Mouse (Mus musculus): ENCODE data around the gene Arhgap31.

The Arhgap31 gene

GRCm38 (mm10) chr16:38606509-38606908 lies 106.6 kb downstream of the Arhgap31 start:
- no peak for DNase-seq (ENCODE audit: low read depth, low spot score)

- DNase-seq (ENCODE audit: low read depth, low spot score): peak; percentile 85
Measured at GRCm38 (mm10) chr16:38602989-38603804, 109.9 kb downstream of the Arhgap31 start.

GRCm38 (mm10) chr16:38598986-38599680 lies 113.9 kb downstream of the Arhgap31 start:
- DNase-seq (ENCODE audit: low read depth, low spot score): no peak

GRCm38 (mm10) chr16:38596651-38597050 lies 116.4 kb downstream of the Arhgap31 start:
- DNase-seq (ENCODE audit: low read depth, low spot score): no peak

- no peak for DNase-seq (ENCODE audit: low read depth, low spot score)
Measured at GRCm38 (mm10) chr16:38596099-38596498, 117.0 kb downstream of the Arhgap31 start.

- no peak for DNase-seq (ENCODE audit: low read depth, low spot score)
Measured at GRCm38 (mm10) chr16:38594435-38594834, 118.6 kb downstream of the Arhgap31 start.

- no peak for DNase-seq (ENCODE audit: low read depth, low spot score)
Measured at GRCm38 (mm10) chr16:38592946-38593345, 120.1 kb downstream of the Arhgap31 start.

GRCm38 (mm10) chr16:38592026-38592678 lies 120.9 kb downstream of the Arhgap31 start:
- peak; percentile 55 for DNase-seq (ENCODE audit: low read depth, low spot score)

- no peak for DNase-seq (ENCODE audit: low read depth, low spot score)
Measured at GRCm38 (mm10) chr16:38591506-38591905, 121.6 kb downstream of the Arhgap31 start.

GRCm38 (mm10) chr16:38587572-38587971 lies 125.5 kb downstream of the Arhgap31 start:
- DNase-seq (ENCODE audit: low read depth, low spot score): no peak

GRCm38 (mm10) chr16:38587163-38587562 lies 125.9 kb downstream of the Arhgap31 start:
- DNase-seq (ENCODE audit: low read depth, low spot score): no peak

- no peak for DNase-seq (ENCODE audit: low read depth, low spot score)
Measured at GRCm38 (mm10) chr16:38585186-38585585, 127.9 kb downstream of the Arhgap31 start.

- DNase-seq (ENCODE audit: low read depth, low spot score): peak; percentile 12
Measured at GRCm38 (mm10) chr16:38584761-38585160, 128.3 kb downstream of the Arhgap31 start.

- no peak for DNase-seq (ENCODE audit: low read depth, low spot score)
Measured at GRCm38 (mm10) chr16:38571481-38571880, 141.6 kb downstream of the Arhgap31 start.

- peak; percentile 79 for DNase-seq (ENCODE audit: low read depth, low spot score)
Measured at GRCm38 (mm10) chr16:38568192-38568591, 144.9 kb downstream of the Arhgap31 start.

- no peak for DNase-seq (ENCODE audit: low read depth, low spot score)
Measured at GRCm38 (mm10) chr16:38563516-38563915, 149.6 kb downstream of the Arhgap31 start.

- DNase-seq (ENCODE audit: low read depth, low spot score): no peak
Measured at GRCm38 (mm10) chr16:38562968-38563327, 150.1 kb downstream of the Arhgap31 start.

- peak; percentile 98 for DNase-seq (ENCODE audit: low read depth, low spot score)
Measured at GRCm38 (mm10) chr16:38562131-38562967, 150.7 kb downstream of the Arhgap31 start.

- no peak for DNase-seq (ENCODE audit: low read depth, low spot score)
Measured at GRCm38 (mm10) chr16:38558221-38558748, 154.8 kb downstream of the Arhgap31 start, which contains the start of gene Tmem39a. Gene Tmem39a (plus strand): TSS chr16:38558698.

- DNase-seq (ENCODE audit: low read depth, low spot score): peak; percentile 40
Measured at GRCm38 (mm10) chr16:38555988-38556387, 157.1 kb downstream of the Arhgap31 start.

All from brain, adult 2 months (tissue).